Mouse (Mus musculus): Measurements from ENCODE around the gene Nisch.
A peak's percentile ranks its signal among the peaks of the same experiment; 100 is the strongest.

The Nisch gene

GRCm38 (mm10) chr14:31189348-31189747 lies 27.4 kb downstream of the Nisch start:
- no peak for DNase-seq

GRCm38 (mm10) chr14:31188771-31189181 lies 28.0 kb downstream of the Nisch start:
- peak; percentile 60 for DNase-seq

DNA sequence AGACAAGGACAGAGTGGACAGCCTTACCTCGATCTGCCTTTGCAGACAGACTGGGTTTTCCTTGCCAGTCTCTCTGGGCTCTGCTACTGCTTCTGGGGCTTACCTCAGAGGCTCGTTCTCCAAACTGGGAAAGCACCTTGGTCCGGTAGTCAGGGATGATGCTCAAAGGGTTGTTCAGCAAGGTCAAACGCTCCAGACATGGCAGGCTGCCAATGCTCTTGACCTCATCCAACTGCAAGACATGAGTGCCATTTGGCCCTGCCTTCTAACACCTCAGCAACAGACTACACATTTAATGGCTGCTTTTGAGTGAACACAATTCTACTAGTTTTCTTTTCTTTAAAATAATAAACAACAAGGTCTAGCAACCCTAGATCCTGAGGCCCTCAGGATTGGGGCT lies 30.1 kb downstream of the Nisch start:
- DNase-seq, result peak; percentile 55

GRCm38 (mm10) chr14:31184195-31184594 lies 32.6 kb downstream of the Nisch start:
- no peak for DNase-seq

- DNase-seq, result no peak
Observed at GRCm38 (mm10) chr14:31183541-31183940, 33.2 kb downstream of the Nisch start.

DNA sequence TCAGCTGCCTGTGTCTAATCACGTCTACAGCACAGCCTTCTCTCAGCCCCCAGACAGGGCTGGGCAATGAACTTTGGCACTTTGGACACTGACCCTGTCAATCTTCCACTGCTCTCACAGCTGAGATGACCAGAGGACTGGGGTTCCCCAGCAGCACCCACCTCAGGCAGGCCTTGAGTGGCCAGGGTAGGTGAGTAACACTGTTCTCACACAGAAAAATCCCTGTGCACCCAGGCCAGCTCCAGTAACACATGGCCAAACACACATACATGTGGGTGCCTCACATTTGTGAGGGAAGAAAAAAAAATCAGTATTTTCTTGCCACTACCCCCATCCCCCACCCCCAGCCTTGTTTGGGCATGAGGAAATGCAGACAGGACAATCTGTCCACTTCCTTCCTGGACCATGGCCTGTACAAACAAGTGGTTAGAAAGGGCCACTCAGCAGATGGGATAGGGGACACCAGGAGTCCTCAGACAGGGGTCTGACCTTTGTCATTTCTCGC lies 33.9 kb downstream of the Nisch start:
- DNase-seq, result peak; percentile 55

- no peak for DNase-seq
Observed at GRCm38 (mm10) chr14:31181512-31181911, 35.2 kb downstream of the Nisch start.

DNA sequence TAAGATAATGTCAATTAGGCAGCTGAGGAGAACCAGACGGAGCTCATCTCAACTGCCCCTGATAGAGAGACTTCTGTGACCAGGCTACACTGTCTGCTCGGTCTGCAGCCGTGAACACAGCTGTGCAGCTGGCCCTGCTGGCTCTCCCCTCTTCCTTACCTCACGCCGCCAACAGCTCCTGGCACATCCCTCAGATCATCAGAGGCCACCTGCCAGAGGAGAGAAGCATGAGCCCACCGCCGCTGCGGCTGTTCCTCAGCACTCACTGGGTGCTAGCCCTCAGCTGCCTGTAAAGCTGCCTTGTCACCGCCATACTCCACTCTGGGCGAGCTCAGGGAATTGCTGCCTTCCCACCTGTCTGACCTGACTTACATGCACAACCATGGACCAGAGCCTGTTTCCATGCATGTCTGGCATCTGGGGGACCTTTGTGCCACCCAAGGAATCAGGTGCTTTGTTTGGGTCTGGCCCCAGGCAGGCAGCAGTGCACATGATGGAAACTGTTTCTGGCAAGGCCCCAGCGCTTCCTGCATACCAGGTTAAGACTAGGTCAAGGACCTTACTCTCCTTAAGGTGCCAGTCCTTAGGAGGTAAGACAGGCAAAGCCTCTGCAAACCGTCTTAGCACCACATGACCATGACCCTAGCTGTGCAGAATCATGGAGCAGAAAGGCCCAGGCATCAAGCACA lies 36.9 kb downstream of the Nisch start:
- DNase-seq, result no peak

GRCm38 (mm10) chr14:31177715-31178114 lies 39.0 kb downstream of the Nisch start:
- DNase-seq, result no peak

DNA sequence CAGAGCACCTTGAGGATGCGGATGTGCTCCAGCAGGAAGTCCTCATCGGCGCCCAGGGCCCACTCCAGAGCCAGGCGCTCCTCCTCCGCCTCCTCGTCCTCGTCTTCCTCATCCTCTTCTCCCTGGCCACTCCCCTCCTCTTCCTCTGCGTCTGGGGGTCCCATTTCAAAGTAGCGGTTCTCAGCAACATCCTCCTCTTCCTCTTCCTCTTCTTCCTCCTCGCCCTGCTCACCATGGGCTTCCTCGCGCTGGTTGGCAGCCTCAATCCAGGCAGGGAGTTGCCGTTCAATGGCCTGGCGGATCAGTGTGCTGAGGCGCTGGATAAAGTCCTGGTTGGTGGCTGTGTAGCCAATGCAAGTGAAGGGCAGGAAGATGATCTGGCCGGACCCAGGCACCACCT lies 39.5 kb downstream of the Nisch start:
- no peak for DNase-seq

DNA sequence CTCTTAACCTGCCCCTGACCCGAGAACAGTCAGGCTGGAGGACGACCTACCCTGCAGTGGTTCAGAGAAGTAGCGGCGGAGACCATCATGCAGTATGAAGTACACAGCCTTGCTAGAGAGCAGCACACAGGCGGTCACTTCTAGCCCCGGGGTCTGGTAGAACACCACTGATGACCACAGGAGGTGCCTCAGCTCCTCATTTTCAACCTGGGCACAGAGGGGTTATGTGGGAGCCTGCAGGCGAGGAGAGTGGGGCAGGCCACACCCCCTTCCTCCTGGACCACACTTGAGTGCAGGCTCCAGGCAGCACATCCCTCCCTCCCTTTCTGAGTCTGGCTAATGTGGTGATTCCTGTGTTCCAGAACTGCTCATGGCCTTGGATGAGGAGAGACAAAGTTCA lies 43.2 kb downstream of the Nisch start:
- DNase-seq, result no peak

DNA sequence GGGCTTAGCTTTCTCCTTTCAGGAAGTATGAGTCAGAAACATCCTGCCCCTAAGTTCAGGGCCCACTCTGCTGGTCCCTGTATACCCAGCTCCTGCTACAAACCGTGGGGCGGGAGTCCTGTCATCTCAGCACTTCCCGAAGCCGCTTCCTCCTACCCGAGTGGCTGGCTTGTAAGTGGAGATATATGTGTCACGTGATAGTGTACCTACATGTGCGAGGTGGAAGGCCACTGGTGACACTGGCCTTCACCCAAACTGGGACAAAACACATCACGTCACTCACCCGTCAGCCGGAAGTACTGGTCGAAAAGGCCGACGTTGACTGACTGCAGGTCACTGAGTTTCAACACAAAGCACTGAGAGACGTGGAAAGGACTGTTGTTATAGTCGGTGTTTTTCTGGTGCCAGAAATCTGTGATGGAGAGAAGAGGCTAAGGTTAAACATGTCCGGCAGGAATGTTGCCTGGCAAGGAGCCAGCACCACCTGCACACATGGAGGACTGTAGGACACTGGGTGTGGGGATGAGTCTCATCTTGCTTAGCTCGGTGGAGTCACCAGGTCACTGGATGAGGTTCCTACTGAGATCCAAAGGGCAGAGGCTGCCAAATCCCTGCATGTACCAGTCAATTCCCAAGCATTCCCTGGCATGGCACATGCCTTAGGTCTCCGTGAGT lies 43.8 kb downstream of the Nisch start:
- no peak for DNase-seq

DNA sequence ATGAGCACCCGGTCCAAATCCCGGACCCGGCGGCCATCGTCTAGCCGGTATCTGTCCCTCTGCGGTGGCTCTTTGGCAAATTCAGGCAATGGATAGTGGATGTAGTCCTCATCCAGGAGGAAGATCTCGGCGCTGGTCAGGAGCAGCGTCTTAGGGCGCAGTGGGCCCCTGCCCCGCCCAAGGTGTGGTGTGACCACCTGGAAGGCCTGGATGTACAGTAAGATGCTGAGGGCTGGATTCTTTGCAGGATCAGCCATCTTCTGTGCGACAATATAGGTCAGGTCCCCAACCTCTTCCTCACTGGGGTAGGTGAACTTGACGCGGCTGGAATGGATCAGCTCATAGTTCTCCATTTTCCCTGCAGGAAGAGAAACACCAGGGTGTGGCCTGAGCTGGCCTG lies 44.9 kb downstream of the Nisch start:
- DNase-seq, result no peak

DNA sequence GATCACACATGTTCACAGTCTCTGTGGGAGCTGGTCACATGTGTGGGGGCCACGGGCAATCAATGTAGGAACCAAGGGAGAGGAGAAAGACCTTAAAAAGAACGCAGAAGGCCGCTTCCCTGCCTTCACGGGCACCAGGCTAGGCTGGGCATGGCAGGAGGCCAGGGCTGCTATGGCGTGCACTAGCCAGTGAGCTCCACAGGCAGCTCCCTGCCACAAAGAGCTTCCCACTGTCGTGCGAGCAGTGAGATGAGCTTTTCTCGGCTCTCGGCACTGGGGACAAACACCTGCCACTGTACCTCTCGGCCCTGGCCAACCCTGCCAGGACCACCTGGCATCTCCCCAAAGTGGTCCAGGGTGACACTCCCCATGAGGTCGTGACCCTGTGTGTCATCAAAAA lies 45.4 kb downstream of the Nisch start:
- no peak for DNase-seq

DNA sequence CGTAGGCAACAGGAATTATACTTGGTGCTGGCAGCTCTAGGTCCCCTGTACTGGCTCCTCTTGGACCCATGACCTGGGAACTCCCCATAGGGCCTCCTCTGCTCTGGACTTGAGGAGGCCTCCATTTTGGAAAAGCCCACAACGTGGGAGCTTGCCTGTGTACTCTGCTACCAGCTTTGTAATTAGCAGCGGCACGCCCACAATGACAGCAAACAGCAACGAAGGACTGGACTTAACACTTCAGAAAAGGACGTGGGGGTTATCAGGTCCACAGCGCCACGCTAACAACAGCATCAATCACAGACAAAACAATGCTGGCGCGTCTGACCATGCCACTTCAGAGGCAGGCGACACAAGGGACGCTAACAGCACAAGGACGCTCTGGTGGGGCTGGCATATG lies 45.8 kb downstream of the Nisch start:
- no peak for DNase-seq

DNA sequence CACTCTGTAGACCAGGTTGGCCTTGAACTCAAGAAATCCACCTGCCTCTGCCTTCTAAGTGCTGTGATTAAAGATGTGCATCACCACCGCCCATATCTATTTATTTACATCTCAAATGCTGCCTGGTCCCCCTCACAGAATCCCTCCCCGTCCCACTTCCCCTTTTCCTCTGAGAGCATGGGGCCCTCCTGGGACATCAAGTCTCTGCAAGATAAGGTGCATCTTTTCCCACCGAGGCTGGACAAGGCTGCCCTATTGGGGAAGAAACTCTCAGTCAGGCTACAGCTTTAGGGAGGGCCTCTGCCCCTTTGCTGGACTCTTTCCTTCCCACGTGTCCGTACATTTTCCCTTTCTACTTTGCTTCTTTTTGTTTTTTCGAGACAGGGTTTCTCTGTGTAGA lies 47.2 kb downstream of the Nisch start:
- DNase-seq, result no peak

DNA sequence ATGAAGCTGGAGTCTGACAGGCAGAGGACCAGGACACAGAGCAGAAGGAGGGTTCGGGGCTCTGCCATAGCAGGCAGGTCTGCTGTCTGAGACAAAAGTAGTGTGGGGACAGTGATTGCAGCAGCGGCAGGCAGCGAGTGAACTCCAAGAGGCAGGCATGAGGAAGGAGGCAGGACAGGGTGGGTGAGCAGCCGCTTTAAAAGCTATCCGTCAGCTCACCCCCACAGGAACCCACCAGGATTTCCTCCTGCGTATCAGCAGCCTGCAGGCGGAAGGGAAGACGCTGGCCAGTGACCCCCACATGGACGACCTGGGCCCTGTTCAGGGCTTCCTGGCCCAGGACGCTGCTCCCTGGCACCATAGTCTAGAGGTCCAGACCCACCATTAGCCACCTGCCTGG lies 48.3 kb downstream of the Nisch start, which contains the start of gene Stab1:
TSS of gene Stab1 (minus strand) at position 217 of the 400 bp plus-strand sequence.
- peak; percentile 72 for DNase-seq

DNA sequence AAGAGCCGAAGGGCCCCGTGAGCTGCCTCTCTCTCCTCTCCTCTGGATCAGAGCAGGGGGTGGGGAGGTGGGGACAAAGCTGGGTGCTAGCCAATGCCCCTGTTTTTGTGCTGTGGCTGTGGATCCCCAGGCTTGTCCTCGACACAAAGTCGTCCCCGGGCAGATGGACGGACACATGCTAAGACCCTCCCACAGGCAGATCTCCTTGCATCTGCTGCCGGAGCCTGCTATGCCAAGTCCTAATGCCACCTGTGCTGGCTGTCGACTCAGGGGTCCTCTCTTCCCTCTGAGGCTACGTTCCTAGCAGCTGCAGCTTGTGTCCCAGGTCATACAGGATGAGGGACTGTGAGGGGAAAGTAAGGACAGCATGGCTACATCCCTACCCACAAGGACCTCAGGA lies 49.9 kb downstream of the Nisch start:
- DNase-seq, result no peak

- DNase-seq, result peak; percentile 59
Observed at GRCm38 (mm10) chr14:31165991-31166630, 50.6 kb downstream of the Nisch start.

- no peak for DNase-seq
Observed at GRCm38 (mm10) chr14:31165458-31165857, 51.3 kb downstream of the Nisch start.

DNA sequence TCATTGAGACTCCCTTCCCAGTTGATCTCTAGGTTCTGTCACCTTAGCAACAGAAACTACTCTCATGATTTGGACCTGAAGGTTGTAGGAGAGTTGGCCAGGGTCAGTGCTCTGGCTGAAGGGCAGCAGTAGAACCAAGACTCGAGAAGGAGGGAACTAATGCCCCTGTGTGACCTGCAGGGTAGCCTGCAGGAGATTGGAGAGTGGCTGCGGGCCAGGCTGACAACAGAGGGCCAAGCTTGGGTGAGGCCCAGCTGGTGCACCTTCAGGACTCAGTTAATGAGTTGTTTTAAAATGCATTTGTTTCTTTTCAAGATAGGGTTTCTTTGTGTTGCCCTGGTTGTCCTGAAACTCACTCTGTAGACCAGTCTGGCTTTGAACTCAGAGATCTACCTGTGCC lies 51.7 kb downstream of the Nisch start:
- DNase-seq, result no peak

GRCm38 (mm10) chr14:31164067-31164466 lies 52.7 kb downstream of the Nisch start:
- DNase-seq, result no peak

DNA sequence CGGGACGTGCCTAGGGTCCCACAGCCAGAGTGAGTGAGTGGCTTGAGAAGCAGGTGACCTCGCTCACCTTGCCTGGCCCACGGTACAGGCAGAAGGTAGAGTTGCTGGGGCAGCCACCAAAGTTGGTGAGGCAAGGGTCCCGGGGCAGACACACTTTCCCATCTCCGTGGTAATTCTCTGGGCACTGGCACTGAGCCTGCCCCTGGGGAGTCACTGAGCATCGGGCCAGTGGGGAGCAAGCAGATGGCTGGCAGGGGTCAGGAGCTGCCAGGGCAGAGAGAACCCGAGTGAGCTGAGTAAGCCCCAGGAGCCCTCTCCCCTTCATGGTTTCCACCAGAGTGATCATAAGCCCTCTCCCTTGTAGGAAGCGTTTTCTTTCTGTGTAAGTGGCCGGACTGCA lies 55.1 kb downstream of the Nisch start:
- no peak for DNase-seq

DNA sequence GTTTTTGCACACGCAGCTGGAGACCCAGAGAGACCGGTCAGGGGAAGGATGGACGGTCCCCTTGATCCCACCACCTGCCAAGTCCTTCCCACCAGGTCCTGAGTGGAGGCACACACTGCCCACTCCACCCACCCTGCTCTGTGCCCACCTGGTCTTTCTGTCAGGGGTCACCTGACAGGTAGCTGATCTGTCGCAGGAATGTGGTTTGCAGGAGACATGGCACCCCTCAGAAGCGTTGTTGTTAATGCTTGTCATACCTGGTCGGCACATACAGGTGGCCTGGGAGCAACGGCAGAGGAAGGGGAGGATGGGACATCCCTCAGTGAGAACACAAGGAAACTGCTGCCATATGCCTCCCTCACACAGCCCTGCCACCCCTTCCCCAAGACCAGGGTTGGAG lies 55.6 kb downstream of the Nisch start:
- DNase-seq, result no peak
